Mouse (Mus musculus) ES-Bruce4 (cell line): Measurements from ENCODE around the gene Fgfr2. TPM values are rescaled to one million over a fixed set of nuclear protein-coding genes. Genes with fewer than 3 reads are reported as not detected.

Experiments used
- H3K27ac ChIP-seq: 2 replicates; pipeline ENCODE4 v1.5.1; 2012; ENCODE audit warnings: low read length, inconsistent platforms; ENCODE audit not compliant: insufficient read depth
- H3K27me3 ChIP-seq: 2 replicates; pipeline ENCODE4 v1.6.1; 2012; ENCODE audit warnings: mild to moderate bottlenecking, low read length, inconsistent platforms; ENCODE audit not compliant: control insufficient read depth, poor library complexity, insufficient read depth, severe bottlenecking
- H3K36me3 ChIP-seq: 2 replicates; pipeline ENCODE4 v1.6.1; 2012; ENCODE audit warnings: inconsistent platforms, mild to moderate bottlenecking, low read length, moderate library complexity; ENCODE audit not compliant: control insufficient read depth, poor library complexity, insufficient read depth, severe bottlenecking
- H3K4me1 ChIP-seq: one replicate; pipeline ENCODE4 v1.8.1; 2011; ENCODE audit warnings: low read length; ENCODE audit not compliant: control insufficient read depth, insufficient read depth
- H3K4me3 ChIP-seq: 2 replicates; pipeline ENCODE4 v1.5.1; 2011; ENCODE audit warnings: low read depth, mild to moderate bottlenecking, low read length
- H3K9ac ChIP-seq: 2 replicates; pipeline ENCODE4 v1.6.1; 2012; ENCODE audit warnings: low read depth, mild to moderate bottlenecking, inconsistent platforms; ENCODE audit not compliant: poor library complexity, severe bottlenecking
- H3K9me3 ChIP-seq: replicated peaks from 2 replicates; pipeline ENCODE4 v1.6.1; 2012; ENCODE audit warnings: mild to moderate bottlenecking, low read length, inconsistent platforms; ENCODE audit not compliant: control insufficient read depth, poor library complexity, insufficient read depth, severe bottlenecking
- CTCF ChIP-seq: IDR thresholded peaks from one replicate; pipeline ENCODE4 v1.8.1; 2011; ENCODE audit warnings: low read depth, low read length
- EP300 ChIP-seq: IDR thresholded peaks from 2 replicates; pipeline ENCODE4 v1.6.1; 2011; ENCODE audit warnings: low read depth, low read length; ENCODE audit not compliant: insufficient read depth
- POLR2A ChIP-seq: IDR thresholded peaks from one replicate; pipeline ENCODE4 v1.8.1; 2011; ENCODE audit warnings: low read length; ENCODE audit not compliant: insufficient read depth
- polyA plus RNA-seq: library from polyadenylated mRNA; stranded (reverse); fragments of >200 nt; gene quantifications from 2 replicates; pipeline ENCODE4 v1.2.4, GENCODE M21; 2011; ENCODE audit warnings: low read depth; ENCODE audit not compliant: missing spikeins, insufficient read depth, insufficient read length

Gene Fgfr2
- polyA plus RNA-seq, 1 experiment, result 34.8 TPM

GRCm38 (mm10) chr7:132896206-132896815, 226.8 kb downstream of the Fgfr2 start:
- H3K27me3 ChIP-seq, result no peaks in the 10 kb centered on the region
- no peak overlapping the region for H3K4me3 ChIP-seq
- TF ChIP-seq CTCF, result no peak
- no peak for TF ChIP-seq POLR2A
- no peak for TF ChIP-seq EP300
- no peaks in the 10 kb centered on the region for H3K9me3 ChIP-seq
- H3K9ac ChIP-seq, result no peak overlapping the region
- H3K27ac ChIP-seq, result no peak overlapping the region
- peaks cover 2% of the 10 kb centered on the region for H3K4me1 ChIP-seq
- H3K36me3 ChIP-seq, result no peaks in the 10 kb centered on the region

DNA sequence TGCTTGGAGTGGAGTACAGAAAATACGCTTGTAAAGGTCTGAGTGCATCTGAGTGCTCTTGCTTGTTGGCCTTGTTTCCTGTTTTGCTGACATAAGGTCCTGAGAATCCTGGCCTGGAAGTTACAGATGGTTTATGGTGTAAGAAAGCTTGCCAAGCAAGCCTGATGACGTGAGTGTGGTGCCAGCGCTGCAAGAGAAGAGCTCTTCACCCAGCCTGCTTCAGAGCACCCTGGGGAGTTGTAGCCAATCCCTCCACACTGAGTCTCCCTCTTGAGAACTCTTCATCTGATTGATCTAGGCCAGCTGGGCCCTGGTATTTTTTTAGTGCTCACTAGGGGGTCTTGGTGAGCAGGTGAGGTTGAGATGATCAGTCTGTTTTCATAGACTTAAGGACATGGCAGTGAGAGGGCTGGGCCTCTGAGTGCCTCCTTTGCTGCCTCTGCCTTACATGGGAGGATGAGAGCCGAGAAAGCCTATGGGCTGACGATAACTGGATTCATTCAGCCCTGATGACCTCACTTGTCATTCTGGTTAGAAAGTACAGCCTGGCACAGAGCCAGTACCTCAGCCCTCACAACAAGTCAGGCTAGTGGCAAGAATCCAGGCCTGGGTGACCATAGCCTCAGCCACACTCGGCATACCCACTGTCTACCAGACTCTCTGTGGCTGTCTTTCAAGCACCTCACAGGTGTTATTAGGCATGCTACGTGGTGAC, 228.2 kb downstream of the Fgfr2 start:
- Histone ChIP-seq H3K27me3 (no peaks in the 10 kb centered on the region), H3K36me3 (no peaks in the 10 kb centered on the region)
- TF ChIP-seq EP300 (no peak), POLR2A (no peak), CTCF (no peak)

GRCm38 (mm10) chr7:132893336-132893735, 229.8 kb downstream of the Fgfr2 start:
- Histone ChIP-seq H3K36me3 (no peaks in the 10 kb centered on the region), H3K9me3 (no peaks in the 10 kb centered on the region; the same call in 1 of the 2 replicates), H3K4me3 (no peak overlapping the region), H3K4me1 (peaks cover 2% of the 10 kb centered on the region), H3K9ac (no peak overlapping the region), H3K27ac (no peak overlapping the region), H3K27me3 (no peaks in the 10 kb centered on the region)
- TF ChIP-seq CTCF (no peak), EP300 (no peak), POLR2A (no peak)

More for the DNA sequence above, 228.2 kb downstream of the Fgfr2 start:
- H3K4me1 ChIP-seq, result peaks cover 2% of the 10 kb centered on the region
- H3K4me3 ChIP-seq, result no peak overlapping the region
- H3K27ac ChIP-seq, result no peak overlapping the region
- no peaks in the 10 kb centered on the region for H3K9me3 ChIP-seq
- H3K9ac ChIP-seq, result no peak overlapping the region

GRCm38 (mm10) chr7:132892806-132893205, 230.3 kb downstream of the Fgfr2 start:
- Histone ChIP-seq H3K9ac (no peak overlapping the region), H3K9me3 (no peaks in the 10 kb centered on the region; the same call in 1 of the 2 replicates), H3K4me1 (peaks cover 2% of the 10 kb centered on the region), H3K27ac (no peak overlapping the region), H3K27me3 (no peaks in the 10 kb centered on the region), H3K4me3 (no peak overlapping the region), H3K36me3 (no peaks in the 10 kb centered on the region)
- no peak for TF ChIP-seq CTCF
- TF ChIP-seq EP300, result no peak
- TF ChIP-seq POLR2A, result no peak

GRCm38 (mm10) chr7:132892311-132892661, 230.9 kb downstream of the Fgfr2 start:
- H3K4me3 ChIP-seq, result no peak overlapping the region

GRCm38 (mm10) chr7:132891561-132892310, 231.4 kb downstream of the Fgfr2 start:
- Histone ChIP-seq H3K4me3 (no peak overlapping the region), H3K9ac (no peak overlapping the region), H3K27ac (no peak overlapping the region), H3K27me3 (no peaks in the 10 kb centered on the region), H3K36me3 (no peaks in the 10 kb centered on the region), H3K4me1 (peaks cover 2% of the 10 kb centered on the region), H3K9me3 (no peaks in the 10 kb centered on the region; the same call in 1 of the 2 replicates)
- TF ChIP-seq CTCF (no peak), EP300 (no peak), POLR2A (no peak)

More at GRCm38 (mm10) chr7:132892311-132892661, 230.9 kb downstream of the Fgfr2 start:
- TF ChIP-seq CTCF, result no peak
- no peak for TF ChIP-seq EP300
- TF ChIP-seq POLR2A, result no peak
- H3K4me1 ChIP-seq, result peaks cover 2% of the 10 kb centered on the region
- H3K9me3 ChIP-seq, result no peaks in the 10 kb centered on the region; the same call in 1 of the 2 replicates
- no peaks in the 10 kb centered on the region for H3K27me3 ChIP-seq
- no peak overlapping the region for H3K27ac ChIP-seq
- no peaks in the 10 kb centered on the region for H3K36me3 ChIP-seq
- no peak overlapping the region for H3K9ac ChIP-seq
